Mouse (Mus musculus): ENCODE measurements at regions not wholly inside any gene's neighbourhood (a gene's known extent, or its start where the extent isn't known, plus 50 kb on each side); places are given as distances from the start of the nearest gene placed in this dataset.

DNA sequence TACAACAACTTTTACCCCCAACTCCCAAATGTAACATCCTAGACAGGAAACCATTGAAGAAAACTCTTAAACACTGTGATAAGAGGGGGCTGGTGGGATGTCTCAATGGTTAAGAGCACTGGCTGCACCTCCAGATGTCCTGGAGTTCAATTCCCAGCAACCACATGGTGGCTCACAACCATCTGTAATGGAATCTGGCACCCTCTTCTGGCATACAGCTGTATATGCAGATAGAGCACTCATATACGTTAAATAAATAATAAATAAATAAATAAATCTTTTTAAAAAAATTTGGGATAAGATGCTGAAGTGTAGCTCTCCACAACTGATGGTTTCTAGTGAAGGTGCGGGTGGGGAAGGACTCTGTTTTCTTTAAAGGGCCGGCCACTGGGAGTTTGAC is 69.3 kb downstream of the Kctd15 start:
- no peak for DNase-seq

DNA sequence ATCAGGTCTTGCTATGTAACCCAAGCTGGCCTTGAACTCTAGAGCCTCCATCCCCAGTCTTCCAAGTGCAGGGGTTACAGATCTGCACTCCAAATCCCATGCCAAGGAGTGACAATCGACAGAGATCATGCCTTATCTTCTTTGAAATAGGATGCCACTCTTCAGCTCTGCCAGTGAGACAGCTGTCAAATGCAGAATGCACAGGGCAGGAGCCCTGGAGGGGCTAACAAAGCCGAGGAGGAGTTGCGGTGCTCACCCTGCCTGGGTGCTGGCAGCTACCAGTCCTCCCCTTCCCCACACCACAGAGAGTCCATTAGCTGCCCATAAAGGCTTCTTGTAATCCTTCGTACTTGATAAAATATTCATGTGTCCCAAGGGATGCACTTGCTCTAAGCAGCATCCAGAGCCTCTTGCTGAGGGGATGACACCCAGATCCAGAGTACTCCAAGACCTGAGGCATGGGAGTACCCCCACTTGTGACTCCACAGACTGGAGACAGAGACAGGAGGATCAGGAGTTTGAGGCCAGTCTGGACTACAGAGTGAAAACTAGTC is 71.1 kb downstream of the Kctd15 start:
- no peak for DNase-seq

DNA sequence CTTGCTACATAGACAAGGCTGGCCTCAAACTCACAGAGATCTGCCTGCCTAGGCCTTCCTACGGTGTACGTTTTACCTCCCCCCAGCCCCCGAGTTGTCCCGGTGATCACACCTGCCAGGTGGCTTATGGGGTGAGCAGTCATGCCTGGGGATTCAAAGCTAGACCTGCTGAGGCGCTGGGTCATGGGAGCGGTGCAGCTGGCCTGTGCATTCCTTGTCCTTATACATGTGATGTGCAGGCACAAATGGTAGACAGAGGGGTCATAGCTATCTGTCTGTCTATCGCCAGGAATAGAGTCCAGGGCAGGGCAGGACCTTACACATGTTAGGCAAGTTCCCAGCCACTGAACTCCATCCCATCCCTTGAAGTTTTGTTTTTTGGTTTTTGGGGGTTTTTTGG is 71.7 kb downstream of the Kctd15 start:
- DNase-seq, result no peak

DNA sequence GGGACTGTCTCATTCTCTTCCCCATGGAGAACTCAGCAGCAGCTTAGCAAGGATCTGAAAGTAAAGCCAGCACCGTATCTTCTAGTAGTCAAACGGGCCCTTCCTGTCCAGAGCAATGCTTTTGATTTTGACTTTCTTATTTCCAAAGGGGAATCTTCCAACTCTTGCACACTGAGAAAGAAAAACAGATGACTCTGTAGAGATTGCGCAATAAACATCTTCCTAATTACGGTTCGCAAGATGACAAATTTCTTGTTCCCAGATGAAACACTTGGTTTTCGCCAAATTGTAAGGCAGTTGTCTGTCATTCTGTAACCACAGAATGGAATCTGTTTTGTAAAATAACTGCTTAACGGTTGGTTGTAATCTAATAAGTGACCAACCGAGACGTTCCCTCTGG is 75.7 kb downstream of the Kctd15 start:
- DNase-seq, result no peak

DNA sequence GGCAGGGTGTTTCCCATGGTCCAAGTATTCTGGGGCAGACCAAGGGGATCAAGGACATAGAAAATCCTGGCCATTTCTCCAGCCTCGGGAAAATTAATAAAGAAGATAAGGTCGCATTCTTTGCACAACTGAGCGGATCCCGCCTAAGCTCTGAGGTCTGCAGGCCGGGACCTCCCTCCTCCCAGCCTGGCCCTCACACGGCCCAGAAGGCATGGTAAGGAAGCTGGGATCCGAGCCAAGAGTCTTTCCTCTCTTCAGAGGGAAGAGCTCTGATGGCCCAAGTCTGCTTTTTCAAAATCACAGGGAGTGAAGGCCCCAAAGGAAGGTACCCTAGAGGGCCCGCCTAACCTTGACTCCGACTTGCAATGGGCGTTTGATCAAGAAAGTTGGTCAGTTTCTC is 85.2 kb downstream of the Kctd15 start:
- DNase-seq, result peak; percentile 62 to 75

DNA sequence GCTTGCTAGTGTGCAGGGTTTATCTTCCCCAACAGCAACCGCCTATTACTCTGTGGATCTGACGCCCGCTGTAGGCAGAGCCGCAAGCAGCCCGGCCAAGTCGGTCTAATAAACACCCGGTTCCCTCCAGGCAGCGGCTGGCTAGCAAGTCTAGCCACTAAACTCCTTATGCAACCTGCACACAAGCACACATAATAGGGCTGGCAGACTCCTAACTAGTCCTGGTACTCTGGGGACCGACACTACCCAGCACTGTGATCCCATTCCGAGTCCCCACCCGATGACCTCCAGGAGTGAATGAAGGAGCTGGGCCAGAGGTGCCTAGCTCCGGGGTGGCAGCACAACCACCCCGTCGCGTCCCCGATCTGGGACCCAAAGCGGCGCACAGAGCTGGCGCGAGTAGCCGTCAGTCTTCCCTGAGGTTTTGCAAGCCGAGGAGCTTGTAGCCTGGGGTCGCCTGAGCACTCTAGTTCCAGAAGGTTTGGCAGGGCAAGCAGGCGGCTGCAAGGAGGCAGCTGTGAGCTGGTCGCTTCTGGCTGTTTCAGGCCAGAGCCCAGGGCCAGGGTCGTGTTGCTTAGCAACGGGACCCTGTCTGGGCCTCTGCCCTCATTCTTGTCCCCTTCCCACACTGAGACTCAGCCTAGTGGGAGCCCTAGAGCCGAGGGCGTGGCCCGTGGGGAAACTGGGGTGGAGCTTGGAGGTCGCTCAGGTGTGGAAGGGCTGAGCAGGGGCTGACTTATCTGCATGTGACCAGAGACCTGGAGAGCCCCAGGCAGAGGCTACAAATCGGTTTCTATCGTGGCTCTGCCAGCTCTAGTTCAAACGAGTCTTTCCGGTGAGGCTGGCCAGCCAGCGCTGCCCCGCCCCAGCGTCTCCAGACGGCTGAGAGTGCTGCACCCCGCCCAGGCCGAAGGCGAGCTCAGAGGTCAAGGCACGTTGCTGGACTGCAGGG is 86.1 kb downstream of the Kctd15 start:
- DNase-seq, result peak; percentile 90 to 92

DNA sequence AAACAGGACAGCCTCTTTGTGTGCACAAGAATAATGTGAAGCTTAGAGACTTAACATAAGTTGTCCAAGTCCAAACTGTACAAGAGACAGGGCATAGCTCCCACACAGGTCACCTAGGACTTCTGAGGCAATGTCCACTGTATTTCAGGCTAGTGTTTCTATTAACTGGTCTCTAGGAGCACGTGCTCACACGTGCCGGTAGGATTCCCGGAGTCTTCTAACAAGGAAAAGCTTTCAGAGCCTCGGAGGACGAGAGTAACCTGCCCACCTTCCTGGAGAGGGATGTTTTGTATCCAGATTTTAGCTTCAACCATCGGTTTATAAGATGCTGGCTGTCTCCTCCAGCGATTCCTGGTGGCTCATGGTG is 86.8 kb downstream of the Kctd15 start:
- DNase-seq, result peak in 1 of 2 experiments; percentile 13

DNA sequence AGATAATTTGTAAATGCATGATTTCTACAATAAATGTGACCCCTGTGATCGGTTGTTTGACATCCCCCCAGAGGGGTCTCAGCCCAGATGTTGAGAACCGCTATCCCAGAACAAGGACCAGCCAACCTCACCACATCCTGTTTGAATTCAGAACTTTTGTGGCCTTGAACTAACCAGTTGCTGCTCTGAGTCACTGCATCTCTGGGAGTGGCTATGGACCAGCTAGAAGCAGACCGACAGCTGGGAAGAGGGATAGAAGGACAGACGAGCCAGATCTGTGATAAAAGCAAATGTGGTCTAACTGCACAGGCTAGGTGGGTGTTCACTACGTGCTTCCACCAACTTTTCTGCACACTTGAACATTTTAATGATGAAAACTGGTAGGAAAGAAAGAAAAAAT is 89.0 kb downstream of the Kctd15 start:
- no peak for DNase-seq

DNA sequence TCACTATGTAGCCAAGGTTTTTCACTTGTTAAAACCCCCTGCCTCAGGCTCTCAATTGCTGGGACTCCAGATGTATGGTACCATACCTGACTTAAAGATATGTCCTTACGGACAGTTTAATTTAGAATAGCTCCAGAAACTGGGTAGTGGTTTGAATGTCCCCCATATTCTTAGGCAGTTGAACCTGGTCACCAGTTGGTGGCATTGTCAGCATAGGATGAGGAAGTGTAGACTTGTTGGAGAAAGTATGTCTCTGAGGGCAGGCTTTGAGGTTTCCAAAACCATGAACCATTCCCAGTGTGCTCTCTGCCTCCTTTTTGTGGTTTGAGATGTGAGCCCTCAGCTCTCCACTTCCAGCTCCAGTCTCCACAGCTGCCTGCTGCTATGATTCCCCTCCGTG is 94.4 kb downstream of the Kctd15 start:
- peak in 1 of 2 experiments; percentile 6 for DNase-seq

DNA sequence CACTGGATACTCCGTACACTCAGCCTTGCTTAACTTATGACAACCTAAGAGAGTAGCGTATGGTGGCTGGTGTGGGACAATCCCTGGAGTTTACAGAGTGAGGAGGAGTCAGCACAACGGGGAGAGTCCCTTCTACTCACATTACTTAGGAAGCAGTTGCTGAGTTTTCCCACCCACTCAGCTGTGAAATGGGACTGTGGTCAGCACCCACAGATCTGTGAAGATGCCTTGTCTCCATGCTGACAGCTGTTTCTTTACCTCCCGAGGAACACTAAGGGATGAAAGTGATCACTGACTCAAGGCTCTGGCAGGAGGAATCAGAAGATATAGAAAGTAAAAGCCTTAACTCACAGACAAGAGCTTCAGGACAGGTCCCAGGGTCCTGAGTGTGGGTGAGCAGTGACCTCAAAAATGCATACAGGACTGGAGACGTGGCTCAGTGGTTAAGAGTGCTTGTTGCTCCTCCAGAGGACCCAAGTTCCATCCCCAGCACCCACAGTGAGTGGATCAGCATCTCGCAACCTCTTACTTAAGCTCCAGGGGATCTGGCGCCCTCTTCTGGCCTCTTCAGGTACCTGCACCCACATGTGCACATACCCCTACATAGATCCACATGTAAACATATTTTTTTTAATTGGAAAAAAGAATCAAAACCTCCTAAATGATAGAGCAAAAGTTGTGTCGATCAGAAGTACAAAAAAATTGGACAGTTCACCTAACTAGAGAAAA is 97.8 kb downstream of the Kctd15 start:
- DNase-seq, result no peak

DNA sequence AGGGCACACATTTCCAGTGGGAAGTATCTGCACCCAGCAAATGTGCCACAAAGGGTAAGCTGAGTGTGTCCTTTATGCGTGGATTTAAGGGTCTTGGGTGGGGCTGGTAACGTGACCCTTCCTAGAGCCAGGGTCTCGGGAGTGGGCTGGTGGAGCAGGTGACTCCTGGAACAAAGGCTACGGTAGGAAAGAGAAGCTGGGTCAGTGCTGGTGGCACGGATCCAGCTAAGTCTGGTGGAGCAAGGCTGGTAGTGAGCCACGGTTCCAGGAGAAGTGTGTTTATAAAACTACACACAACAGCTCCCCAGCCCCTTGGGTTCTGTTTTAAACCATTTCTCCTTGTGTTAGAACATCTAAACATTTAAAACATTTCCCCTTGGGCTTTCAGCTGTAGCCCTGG is 101.3 kb downstream of the Kctd15 start:
- peak; percentile 8 to 55 for DNase-seq

DNA sequence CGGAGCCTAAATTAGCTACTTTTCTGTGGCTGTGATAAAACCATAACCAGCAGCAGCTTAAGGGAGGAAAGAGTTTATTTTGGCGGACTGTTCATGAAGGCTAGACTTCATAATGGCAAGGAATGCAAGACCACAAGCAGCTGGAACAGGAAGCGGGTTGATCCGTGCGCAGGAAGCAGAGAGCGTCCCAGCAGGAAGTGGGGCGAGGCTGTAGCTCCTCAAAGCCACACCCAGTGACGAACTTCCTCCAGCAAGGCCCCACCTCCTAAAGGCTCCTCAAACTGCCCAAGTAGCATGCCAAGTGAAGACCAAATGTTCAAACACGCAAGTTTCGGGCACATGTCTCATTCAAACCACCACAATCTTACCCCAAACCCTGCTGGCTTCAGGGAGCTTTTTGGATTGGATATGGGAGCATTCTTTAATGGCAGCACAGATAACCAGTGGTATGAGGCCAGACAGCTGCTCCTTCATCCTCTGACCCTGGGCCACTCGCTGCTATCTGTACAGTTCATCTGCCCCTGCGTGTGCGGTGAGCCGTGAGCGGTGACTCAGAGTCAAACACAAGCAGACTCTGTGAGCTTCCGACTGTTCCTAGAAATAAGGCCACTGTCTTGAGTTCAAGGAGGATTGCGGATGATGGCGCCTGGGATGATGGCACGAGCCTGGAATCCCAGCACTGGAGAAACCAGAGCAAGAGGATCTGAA is 109.8 kb downstream of the Kctd15 start:
- DNase-seq, result no peak

DNA sequence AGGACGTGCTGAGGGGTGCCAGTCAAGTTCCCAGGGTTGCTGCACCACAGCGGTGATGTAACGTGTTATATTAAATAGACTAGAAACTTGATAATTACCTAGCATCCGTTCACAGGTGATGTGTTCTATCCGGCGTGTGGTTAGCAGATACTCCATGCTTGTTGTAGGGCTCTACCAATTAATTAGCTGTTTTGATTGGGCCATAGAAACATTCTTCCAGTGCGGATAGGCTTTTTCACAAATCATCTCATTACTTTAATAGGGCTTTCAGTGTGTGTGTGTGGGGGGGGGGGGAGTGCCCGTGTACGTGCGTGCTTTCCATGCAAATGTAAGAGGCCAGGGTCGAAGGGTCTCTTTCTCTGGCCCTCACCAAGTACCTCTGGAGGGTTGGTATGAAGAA is 110.6 kb downstream of the Kctd15 start:
- DNase-seq, result no peak

DNA sequence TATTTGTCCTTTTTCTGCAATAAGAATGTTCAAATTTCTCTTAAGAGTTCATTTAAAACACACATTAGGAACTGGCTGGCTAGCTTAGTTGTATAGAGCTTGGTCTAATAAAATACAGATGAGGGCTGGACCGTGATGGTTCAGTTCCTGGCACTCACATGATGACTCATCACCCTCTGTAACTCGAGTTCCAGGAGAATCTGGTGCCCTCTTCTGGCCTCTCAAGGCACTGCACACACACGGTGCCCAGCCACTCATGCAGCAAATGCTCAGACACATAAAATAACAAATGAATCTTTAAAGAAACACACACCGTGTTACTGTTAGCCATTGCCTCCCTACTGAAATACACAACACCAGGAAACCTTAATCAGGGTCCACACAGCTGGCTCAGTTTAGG is 114.6 kb downstream of the Kctd15 start:
- peak in 1 of 2 experiments; percentile 11 for DNase-seq

DNA sequence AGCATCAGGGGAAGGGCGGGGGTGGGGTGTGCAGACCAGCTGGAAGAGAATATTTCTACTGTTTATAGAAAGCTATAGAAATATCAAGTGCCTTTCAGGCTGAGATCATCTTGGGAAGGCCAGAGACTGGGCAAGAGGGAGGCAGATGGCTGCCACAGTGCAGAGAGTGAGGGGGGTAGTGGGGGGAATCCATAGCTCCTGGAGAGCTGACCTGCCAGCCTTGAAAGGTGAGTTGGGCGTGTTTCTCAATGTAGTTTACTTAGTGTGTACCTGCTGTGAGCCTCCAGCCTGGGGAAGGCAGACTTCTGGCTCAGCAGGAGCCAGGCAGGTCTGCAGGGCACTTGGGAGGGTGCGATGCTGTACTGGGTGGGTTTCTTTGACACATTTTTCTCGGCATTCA is 115.5 kb downstream of the Kctd15 start:
- DNase-seq, result no peak

DNA sequence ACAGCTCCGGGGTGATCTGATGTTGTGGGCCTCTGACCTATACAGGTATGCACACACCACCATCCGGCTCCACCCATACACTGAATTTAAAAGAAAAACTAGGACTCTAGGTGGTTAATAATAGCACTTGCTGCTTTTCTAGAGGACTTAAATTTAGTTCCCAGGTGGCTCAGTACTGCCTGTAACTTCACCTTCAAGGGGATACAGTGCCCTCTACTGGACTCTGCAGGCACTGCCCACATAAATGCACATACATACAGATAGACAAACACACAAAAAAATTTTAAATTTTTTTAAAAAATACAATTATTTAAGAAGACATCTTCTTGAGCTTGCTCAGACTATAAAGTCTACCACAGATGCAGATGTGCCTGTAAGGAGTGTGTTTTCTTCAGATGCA is 116.7 kb downstream of the Kctd15 start:
- no peak for DNase-seq

DNA sequence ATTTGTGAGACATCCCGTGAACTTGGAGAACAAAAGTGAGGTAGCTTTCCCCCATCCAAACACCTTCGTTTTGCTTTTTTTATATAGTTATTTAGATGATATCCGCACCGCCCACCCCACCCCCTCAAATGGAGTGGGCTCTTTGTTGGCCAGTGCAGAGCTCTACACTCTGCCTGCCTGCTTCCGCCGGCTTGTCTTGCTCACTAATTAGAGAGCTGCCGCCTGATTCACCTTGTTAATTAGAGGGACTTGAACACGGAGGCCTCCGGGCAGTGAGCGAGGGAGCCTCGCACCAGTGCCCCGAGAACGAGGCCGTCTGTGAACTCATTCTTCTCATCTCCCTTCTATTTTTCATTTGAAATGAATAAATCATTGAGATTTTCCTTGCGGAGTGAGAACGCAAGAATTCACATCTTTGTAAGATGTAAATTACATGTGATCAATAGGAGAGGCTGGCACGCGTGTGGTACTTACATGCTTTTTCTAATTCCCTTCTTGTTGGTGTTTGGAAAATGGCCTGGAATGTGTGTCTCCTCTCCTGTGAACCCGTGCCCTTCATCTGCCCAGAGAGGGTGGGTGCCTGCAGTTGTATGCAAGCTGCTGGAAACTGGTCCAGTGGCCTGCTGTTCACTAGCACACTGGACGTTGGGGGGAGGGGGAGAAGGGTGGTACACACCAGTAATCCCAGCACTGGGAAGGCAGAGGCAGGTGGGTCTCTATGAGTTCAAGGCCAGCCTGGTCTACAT is 118.0 kb downstream of the Kctd15 start:
- no peak for DNase-seq

DNA sequence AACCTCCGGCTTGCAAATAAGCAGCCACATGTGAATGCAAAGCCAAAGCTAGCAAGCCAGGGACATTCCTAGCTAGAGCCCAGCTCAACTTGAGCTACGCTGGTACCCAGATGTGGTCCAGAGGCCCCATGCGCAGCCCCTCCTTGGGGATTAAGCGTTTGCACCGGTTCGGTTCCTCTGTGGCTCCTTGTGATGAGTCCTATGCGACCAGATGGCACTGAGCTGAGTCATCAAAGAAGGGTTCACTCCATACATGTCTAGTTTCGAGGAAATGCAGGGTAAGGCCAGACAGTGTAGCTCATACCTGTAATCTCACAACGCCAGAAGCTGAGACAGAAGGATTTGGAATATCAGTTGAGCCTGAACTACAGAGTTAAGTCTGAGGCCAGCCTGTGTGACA is 119.4 kb downstream of the Kctd15 start:
- DNase-seq, result no peak

DNA sequence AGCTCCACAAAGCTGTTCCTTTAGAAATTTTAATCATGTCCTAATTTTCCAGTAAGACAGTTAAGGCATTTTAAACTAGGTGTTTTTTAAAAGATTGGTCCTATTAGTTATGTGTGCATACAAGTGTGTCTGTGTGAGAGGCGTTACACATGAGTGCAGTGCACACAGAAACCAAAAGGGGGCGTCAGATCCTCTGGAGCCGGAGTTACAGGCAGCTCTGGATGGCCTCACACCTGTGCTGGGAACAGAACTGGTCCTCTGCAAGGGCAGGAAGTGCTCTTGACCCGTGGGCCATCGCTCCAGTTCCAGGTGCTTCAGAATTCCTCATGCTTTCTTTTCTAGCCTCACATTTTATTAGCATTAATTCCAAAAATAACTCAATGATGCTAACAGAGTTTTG is 122.3 kb downstream of the Kctd15 start:
- no peak for DNase-seq

DNA sequence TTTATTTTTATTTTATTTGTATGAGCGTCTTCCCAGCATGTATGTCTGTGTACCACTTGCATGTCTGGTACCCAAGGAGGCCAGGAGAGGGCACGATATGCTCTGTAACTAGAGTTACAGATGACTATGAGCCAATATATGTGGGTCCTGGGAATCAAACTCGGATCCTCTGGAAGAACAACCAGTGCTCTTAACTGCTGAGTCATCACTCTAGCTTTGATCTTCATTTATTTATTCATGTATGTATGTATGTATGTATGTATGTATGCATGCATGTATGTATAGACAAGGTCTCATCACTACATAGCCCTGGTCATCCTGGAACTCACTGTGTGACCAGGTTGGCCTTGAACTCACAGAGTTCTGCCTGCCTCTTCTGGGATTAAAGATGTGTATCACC is 124.9 kb downstream of the Kctd15 start:
- no peak for DNase-seq

DNA sequence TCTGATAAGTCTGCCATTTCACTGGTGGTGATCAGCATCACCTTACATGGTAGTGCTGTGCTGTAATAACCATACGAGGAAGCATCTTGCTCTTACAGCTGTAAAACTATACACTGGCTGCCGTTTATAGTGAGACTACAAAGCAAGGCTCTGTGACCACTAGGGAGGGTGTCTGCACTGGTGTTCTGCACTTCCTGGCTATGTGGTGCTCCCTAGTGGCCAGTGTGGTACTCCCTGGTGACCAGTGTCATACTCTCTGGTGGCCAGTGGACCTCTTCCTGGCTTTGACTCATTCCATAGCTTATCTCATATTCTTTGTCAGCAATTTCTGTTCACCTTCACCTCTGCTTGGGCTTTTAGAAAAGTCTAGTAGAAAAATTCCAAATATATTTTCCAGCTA is 114.7 kb upstream of the Lsm14a start:
- DNase-seq, result peak; percentile 18 to 51

DNA sequence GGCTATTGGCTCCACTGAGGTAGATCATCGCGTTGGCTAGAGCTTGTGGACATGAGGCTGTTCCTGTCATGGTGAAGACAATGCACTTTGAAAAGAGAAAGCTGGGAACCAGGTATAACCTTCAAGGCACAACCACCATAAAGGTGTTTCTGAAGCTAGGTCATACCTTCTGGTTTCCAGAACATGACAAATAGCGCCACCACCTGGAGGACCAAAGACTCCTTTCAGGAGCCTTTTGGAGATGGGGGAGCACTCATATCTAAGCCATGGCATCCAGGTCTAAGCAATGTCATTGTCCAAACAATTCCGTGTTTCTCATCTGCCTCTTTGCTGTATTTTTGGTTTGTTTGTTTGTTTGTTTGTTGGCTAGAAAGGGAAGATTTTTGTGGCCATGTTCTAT is 113.7 kb upstream of the Lsm14a start:
- peak in 1 of 2 experiments; percentile 54 for DNase-seq

DNA sequence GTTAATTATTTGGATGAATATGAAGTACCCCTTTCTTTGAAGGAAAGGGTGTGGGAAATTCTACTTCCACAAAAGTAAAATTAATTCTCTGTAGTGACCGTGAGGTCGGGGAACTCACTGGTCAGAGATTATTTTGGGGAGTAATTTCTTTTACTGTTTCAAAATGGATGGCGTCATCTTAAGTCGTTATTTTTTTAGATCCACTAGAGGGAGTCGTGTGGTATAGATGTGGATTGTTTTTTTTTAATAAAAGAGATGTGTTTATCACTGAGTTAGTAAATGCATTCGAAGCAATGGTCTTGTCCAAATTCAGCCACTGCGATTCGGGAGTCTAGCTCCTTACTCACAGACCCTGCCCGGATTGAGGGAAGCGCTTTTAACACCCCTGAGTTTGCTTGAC is 100.8 kb upstream of the Lsm14a start:
- no peak for DNase-seq

All from kidney, postnatal 36 days (tissue).